Mouse (Mus musculus) urinary bladder, adult 2 months (tissue): ENCODE measurements around the gene 2310030G06Rik. TPM values are rescaled to one million over a fixed set of nuclear protein-coding genes. Genes with fewer than 3 reads are reported as not detected.
A peak's percentile ranks its signal among the peaks of the same experiment; 100 is the strongest.

Source experiments
- DNase-seq: peaks from one replicate; pipeline ENCODE4 v3.0.0; 2022; ENCODE audit warnings: low spot score
- polyA plus RNA-seq: library from polyadenylated mRNA; depleted of rRNA; stranded (reverse); fragments of >200 nt; gene quantifications from 2 replicates; pipeline ENCODE4 v1.2.3, GENCODE M21; 2012

The 2310030G06Rik gene
- polyA plus RNA-seq, 1 experiment, result 13.5 TPM

- DNase-seq, result no peak
Observed at GRCm38 (mm10) chr9:50742261-50742660, 4.1 kb downstream of the 2310030G06Rik start.

- DNase-seq, result no peak
Observed at GRCm38 (mm10) chr9:50740867-50741784, 5.2 kb downstream of the 2310030G06Rik start.

- peak; percentile 84 for DNase-seq
Observed at GRCm38 (mm10) chr9:50738914-50739870, 7.1 kb downstream of the 2310030G06Rik start, which contains the start of gene Dixdc1. Dixdc1 (minus strand) TSS chr9:50739517.

GRCm38 (mm10) chr9:50734989-50735388 lies 11.3 kb downstream of the 2310030G06Rik start:
- no peak for DNase-seq

- DNase-seq, result no peak
Observed at GRCm38 (mm10) chr9:50732560-50732959, 13.8 kb downstream of the 2310030G06Rik start.

GRCm38 (mm10) chr9:50729600-50729999 lies 16.7 kb downstream of the 2310030G06Rik start:
- DNase-seq, result no peak

- peak; percentile 40 for DNase-seq
Observed at GRCm38 (mm10) chr9:50727925-50728651, 18.2 kb downstream of the 2310030G06Rik start.

- DNase-seq, result no peak
Observed at GRCm38 (mm10) chr9:50727171-50727924, 19.0 kb downstream of the 2310030G06Rik start.

GRCm38 (mm10) chr9:50725921-50726590 lies 20.3 kb downstream of the 2310030G06Rik start:
- no peak for DNase-seq

- DNase-seq, result no peak
Observed at GRCm38 (mm10) chr9:50724661-50725330, 21.5 kb downstream of the 2310030G06Rik start.

- DNase-seq, result no peak
Observed at GRCm38 (mm10) chr9:50724147-50724546, 22.2 kb downstream of the 2310030G06Rik start.

- no peak for DNase-seq
Observed at GRCm38 (mm10) chr9:50723406-50723805, 22.9 kb downstream of the 2310030G06Rik start.

GRCm38 (mm10) chr9:50722451-50722911 lies 23.9 kb downstream of the 2310030G06Rik start:
- DNase-seq, result no peak

GRCm38 (mm10) chr9:50721061-50721460 lies 25.3 kb downstream of the 2310030G06Rik start:
- DNase-seq, result no peak

GRCm38 (mm10) chr9:50718878-50719277 lies 27.5 kb downstream of the 2310030G06Rik start:
- DNase-seq, result no peak

GRCm38 (mm10) chr9:50714188-50714587 lies 32.1 kb downstream of the 2310030G06Rik start:
- no peak for DNase-seq

GRCm38 (mm10) chr9:50711337-50711736 lies 35.0 kb downstream of the 2310030G06Rik start:
- DNase-seq, result no peak

- no peak for DNase-seq
Observed at GRCm38 (mm10) chr9:50709108-50709507, 37.2 kb downstream of the 2310030G06Rik start.

GRCm38 (mm10) chr9:50704907-50705306 lies 41.4 kb downstream of the 2310030G06Rik start:
- no peak for DNase-seq
